Mouse (Mus musculus) heart, postnatal 25 days (tissue): ENCODE measurements around the gene Dedd2. TPM values are rescaled to one million over a fixed set of nuclear protein-coding genes. Genes with fewer than 3 reads are reported as not detected.

Source experiments
- DNase-seq: peaks from one replicate; pipeline ENCODE4 v3.0.0; 2022; ENCODE audit warnings: low spot score
- intact Hi-C: fragments of 180-260 bp; cut with DNase I; formaldehyde crosslinking; loops from one replicate; pipeline ENCODE4 v1.15.1; 2025
- microRNA-seq: library from miRNA; unstranded; fragments of <30 nt; microRNA quantifications from one replicate; pipeline ENCODE4 v1.2.0, GENCODE M21; 2022
- total RNA-seq, 2 experiments: library from RNA; stranded (reverse); gene quantifications; 2 replicates each; pipeline ENCODE4 v1.2.3; 2021

Gene Dedd2
- total RNA-seq, 2 experiments from 2014 or later, result 13.6 to 20.2 TPM

DNA sequence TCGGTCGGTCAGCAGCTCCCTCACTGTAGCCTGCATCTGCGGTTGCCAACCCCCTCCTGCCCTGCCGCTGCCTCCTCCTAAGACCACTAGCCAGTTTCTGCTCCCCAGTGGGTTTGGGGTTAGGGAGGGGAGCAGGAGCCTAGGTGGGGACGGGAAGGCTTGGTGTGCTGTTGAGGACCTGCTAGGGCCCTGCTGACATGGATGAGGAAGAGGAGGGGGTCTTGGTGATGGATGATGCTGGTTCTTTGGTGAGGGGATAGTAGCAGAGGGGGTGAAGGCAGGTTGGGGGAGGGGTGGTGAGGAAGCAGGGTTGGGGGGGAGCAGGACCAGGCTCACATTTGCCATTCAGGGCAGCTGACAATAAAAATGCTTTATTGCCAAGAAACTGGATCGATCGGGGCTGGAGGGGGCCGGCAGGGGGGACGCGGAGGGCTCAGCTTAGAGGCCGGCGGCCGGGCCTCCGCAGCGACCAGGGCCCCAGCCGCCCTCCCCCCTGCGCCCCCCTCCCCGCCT, 70.2 kb downstream of the Dedd2 start:
- DNase-seq, result no peak
- intact Hi-C loops, result no loop called here

Small RNAs within 50 kb of the gene (microRNA-seq; reads per million reads assigned to microRNA genes)
- not detected for gene Mir7048

Other genes starting within 250 kb of the Dedd2 start
- 100 to 1,000 TPM; 285 to 315 TPM for gene Rabac1, start 247.9 kb downstream of the Dedd2 start, total RNA-seq
- gene Atp1a3, start 214.7 kb downstream of the Dedd2 start, total RNA-seq, result under 1 TPM; 0.47 to 0.67 TPM
- gene Grik5, start 148.3 kb downstream of the Dedd2 start, total RNA-seq, result 1 to 10 TPM; 4.5 to 4.8 TPM
- gene Zfp574, start 148.0 kb downstream of the Dedd2 start, total RNA-seq, result 1 to 10 TPM; 9.8 to 9.9 TPM
- under 1 TPM; 0.60 to 0.61 TPM for gene Pou2f2, start 40.9 kb downstream of the Dedd2 start, total RNA-seq
- 1 to 10 TPM; 8.0 to 9.1 TPM for gene Zfp526, start 810 bp upstream of the Dedd2 start, total RNA-seq
- gene Gsk3a, start 17.2 kb upstream of the Dedd2 start, total RNA-seq, result 10 to 100 TPM; 62.6 to 64.6 TPM
- gene Erf, start 30.1 kb upstream of the Dedd2 start, total RNA-seq, result 10 to 100 TPM; 19.2 to 29.6 TPM
- 10 to 100 TPM; 61.9 to 65.9 TPM for gene Cic, start 47.1 kb upstream of the Dedd2 start, total RNA-seq
- gene Pafah1b3, start 77.4 kb upstream of the Dedd2 start, total RNA-seq, result 1 to 10 TPM; 2.7 to 4.3 TPM
- not detected for gene Prr19, start 80.8 kb upstream of the Dedd2 start, total RNA-seq
- not detected for gene Tmem145, start 85.5 kb upstream of the Dedd2 start, total RNA-seq
- 10 to 100 TPM; 25.1 to 26.6 TPM for gene Megf8, start 96.5 kb upstream of the Dedd2 start, total RNA-seq
- not detected for gene Cnfn, start 149.1 kb upstream of the Dedd2 start, total RNA-seq
- gene Lipe, start 178.1 kb upstream of the Dedd2 start, total RNA-seq, result 10 to 100 TPM; 40.5 to 41.5 TPM
- not detected for gene Cxcl17, start 192.3 kb upstream of the Dedd2 start, total RNA-seq